Comparison of ENCODE assay signal across 13 mouse cellular contexts in the genomic region with DNA sequence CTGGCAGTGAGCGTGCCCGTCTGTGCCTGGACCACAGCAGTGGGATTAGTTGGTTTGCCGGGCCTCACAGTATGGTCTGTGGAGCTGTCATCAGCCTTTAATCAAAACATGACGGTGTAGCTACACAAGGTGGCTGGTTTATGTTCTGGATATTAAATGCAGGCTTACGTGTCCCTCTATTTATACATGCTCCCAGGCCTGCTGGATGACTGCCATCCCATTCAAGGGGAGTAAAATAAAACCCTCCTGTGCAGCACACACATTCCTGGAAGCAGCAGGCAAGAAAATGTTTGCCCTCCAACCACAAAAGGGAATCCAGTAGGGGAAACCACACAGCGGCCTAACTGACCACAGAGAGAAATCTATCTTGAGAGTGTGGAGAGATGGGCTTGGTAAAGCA. TPM values are rescaled to one million over a fixed set of nuclear protein-coding genes. Genes with fewer than 3 reads are reported as not detected.
A peak's percentile ranks its signal among the peaks of the same experiment; 100 is the strongest.
DNase-seq lines count a peak whose midpoint lies in the region; ATAC-seq lines count a peak whose summit lies in the region.
"Had no signal": no experiment of that assay in that cellular context is flagged by ENCODE, and none has a peak within 500 bp of the region (broad histone marks: within the 10 kb centered on the region; RNA-seq: fewer than 3 reads in every experiment).

No protein-coding gene starts in this region.

- no peak for DNase-seq in heart, adult 9 months (ENCODE audit: low spot score in 2 of 2)
- DNase-seq in heart, postnatal 10 days: peak; percentile 49 to 68
- DNase-seq in skeletal muscle tissue, adult 2 months (ENCODE audit: low read depth, low spot score): peak; percentile 61
- no peak for DNase-seq in urinary bladder, postnatal 25 days (ENCODE audit: low spot score)
- DNase-seq: cerebellum, adult 18-20 months; kidney, postnatal 4 days; right cerebral cortex, postnatal 4 days had no signal

- WGBS in heart, embryonic 14.5 days: 14% methylated on average over 6 of the region's 6 CpGs
- WGBS in hindbrain, embryonic 16.5 days: 68% methylated on average over 6 of the region's 6 CpGs

- no peak overlapping the region for H3K4me3 ChIP-seq in heart, embryonic 14.5 days (ENCODE audit: control insufficient read depth in 1 of 2, insufficient read depth in 1 of 2, low read depth in 1 of 2, low read length in 2 of 2)
- no peak overlapping the region for H3K4me3 ChIP-seq in hindbrain, embryonic 16.5 days (ENCODE audit: low read length)
- H3K4me3 ChIP-seq: left cerebral cortex, adult 2 months; megakaryocyte, embryonic 14.5 days had no signal

- peak overlapping the region; percentile 26; the same call in 1 of the 2 replicates for H3K9ac ChIP-seq in heart, embryonic 14.5 days (ENCODE audit: low read length)
- no peak overlapping the region for H3K9ac ChIP-seq in hindbrain, embryonic 16.5 days (ENCODE audit: low read depth, low read length)

- no peaks in the 10 kb centered on the region for H3K9me3 ChIP-seq in heart, embryonic 14.5 days (ENCODE audit: control insufficient read depth, low read length)
- no peaks in the 10 kb centered on the region for H3K9me3 ChIP-seq in hindbrain, embryonic 16.5 days (ENCODE audit: control insufficient read depth, low read length)
- H3K9me3 ChIP-seq: megakaryocyte, embryonic 14.5 days had no signal

- no peaks in the 10 kb centered on the region for H3K27me3 ChIP-seq in heart, embryonic 14.5 days (ENCODE audit: control insufficient read depth, insufficient read depth, low read length)
- H3K27me3 ChIP-seq in hindbrain, embryonic 16.5 days (replicated peaks; ENCODE audit: control insufficient read depth, insufficient read depth, low read length): no peaks in the 10 kb centered on the region

- H3K4me2 ChIP-seq in heart, embryonic 14.5 days (ENCODE audit: low read length): 0 out of 2 replicates have a peak overlapping the region, but pooled peaks have one; percentile 3
- H3K4me2 ChIP-seq in hindbrain, embryonic 16.5 days (ENCODE audit: low read length): no peak overlapping the region

- ATAC-seq in heart, embryonic 14.5 days (ENCODE audit: insufficient number of reproducible peaks, insufficient read depth, low FRiP score, low read depth): peak; percentile 90
- ATAC-seq in common myeloid progenitor, adult 5-6 weeks (replicated peaks; ENCODE audit: low read depth, poor library complexity, severe bottlenecking): peak; percentile 45; the same call in 1 of the 2 replicates
- ATAC-seq in hindbrain, embryonic 16.5 days: no peak
- ATAC-seq: hindbrain, postnatal 0 days had no signal

- intact Hi-C loops in heart, postnatal 10 days (cut with DNase I): no loop called here

- H3K36me3 ChIP-seq in heart, embryonic 14.5 days (ENCODE audit: control insufficient read depth, insufficient read depth, low read length): no peaks in the 10 kb centered on the region
- H3K36me3 ChIP-seq in hindbrain, embryonic 16.5 days (ENCODE audit: control insufficient read depth, insufficient read depth, low read length): no peaks in the 10 kb centered on the region

- peaks cover 10% of the 10 kb centered on the region in 2 experiments for H3K4me1 ChIP-seq in heart, embryonic 14.5 days (ENCODE audit: control insufficient read depth in 2 of 2, insufficient read depth in 2 of 2, low read length in 2 of 2)
- no peaks in the 10 kb centered on the region for H3K4me1 ChIP-seq in hindbrain, embryonic 16.5 days (ENCODE audit: control insufficient read depth, insufficient read depth, low read depth, low read length)

- peak overlapping the region; percentile 96 to 97 for H3K27ac ChIP-seq in heart, embryonic 14.5 days (replicated peaks in 1 of 2; ENCODE audit: control insufficient read depth in 1 of 2, insufficient read depth in 1 of 2, low read depth in 2 of 2, low read length in 2 of 2)
- H3K27ac ChIP-seq in hindbrain, embryonic 16.5 days (ENCODE audit: low read depth, low read length): no peak overlapping the region
- H3K27ac ChIP-seq: hindbrain, postnatal 0 days; left cerebral cortex, adult 2 months had no signal

RNA-seq across cellular contexts. Expression of gene Adamts8, which starts 43.4 kb away (rescaled TPM):
- 9.4 and 11.0 TPM in 2 replicates for polyA plus RNA-seq in heart, embryonic 14.5 days (2014; fragmentation: Nextera tagmentation; extraction: Ambion mirVana)
- not detected in 2 replicates for total RNA-seq in common myeloid progenitor, adult 5-6 weeks (2017)
- total RNA-seq in heart, postnatal 10 days (2021): 10 to 100 TPM in 1 of 2 experiments, 1 to 10 TPM in 1; 8.1 to 16.1 TPM
- 1.8 and 2.8 TPM in 2 replicates for polyA plus RNA-seq in hindbrain, embryonic 16.5 days (2015; fragmentation: Nextera tagmentation; extraction: Ambion mirVana)

RNA-seq across cellular contexts. Expression of gene Zbtb44, which starts 44.7 kb away (rescaled TPM):
- 8.2 and 9.2 TPM in 2 replicates for polyA plus RNA-seq in heart, embryonic 14.5 days (2014; fragmentation: Nextera tagmentation; extraction: Ambion mirVana)
- total RNA-seq in common myeloid progenitor, adult 5-6 weeks (2017): 21.8 and 32.8 TPM in 2 replicates
- total RNA-seq in heart, postnatal 10 days (2021): 10 to 100 TPM; 31.3 to 35.6 TPM
- 2.9 and 3.4 TPM in 2 replicates for polyA plus RNA-seq in hindbrain, embryonic 16.5 days (2015; fragmentation: Nextera tagmentation; extraction: Ambion mirVana)

Comparison
In these comparisons a context has a peak if more than half of its experiments do, and no peak if none do; other contexts are left out.
1. DNase-seq: peak in heart, postnatal 10 days (2 of 2) and skeletal muscle tissue, adult 2 months (single experiment); none in heart, adult 9 months (0 of 2) and urinary bladder, postnatal 25 days (single experiment).